Mouse (Mus musculus): ENCODE measurements at regions not wholly inside any gene's neighbourhood (a gene's known extent, or its start where the extent isn't known, plus 50 kb on each side); places are given as distances from the start of the nearest gene placed in this dataset.

- no peak for DNase-seq (ENCODE audit: extremely low spot score in 1 of 2, low spot score in 1 of 2)
These were observed 746.9 kb downstream of the Ppargc1a start for GRCm38 (mm10) chr5:50820674-50821073.

- DNase-seq (ENCODE audit: extremely low spot score in 1 of 2, low spot score in 1 of 2), result no peak
These were observed 747.6 kb downstream of the Ppargc1a start for GRCm38 (mm10) chr5:50819959-50820358.

DNA sequence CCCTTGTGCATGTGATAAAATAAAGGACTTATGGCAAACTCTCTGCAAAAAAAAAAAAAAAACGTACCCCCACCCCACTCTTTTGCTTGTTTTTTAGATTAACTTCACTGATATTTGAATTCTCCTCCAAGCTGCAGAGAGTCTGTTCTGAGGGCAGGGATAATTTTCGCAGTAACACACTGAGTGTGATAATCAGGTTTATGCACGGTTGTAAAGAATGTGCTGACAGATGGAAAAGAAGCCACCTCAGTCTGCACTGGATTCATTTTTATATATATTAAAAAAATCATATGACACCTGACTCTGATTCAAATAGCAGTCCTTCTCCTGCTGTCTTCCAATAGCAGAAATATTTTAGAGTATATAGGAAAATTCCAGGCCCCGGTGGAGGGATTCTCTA, 736.5 kb upstream of the Adgra3 start:
- DNase-seq (ENCODE audit: extremely low spot score in 1 of 2, low spot score in 1 of 2), result no peak

DNA sequence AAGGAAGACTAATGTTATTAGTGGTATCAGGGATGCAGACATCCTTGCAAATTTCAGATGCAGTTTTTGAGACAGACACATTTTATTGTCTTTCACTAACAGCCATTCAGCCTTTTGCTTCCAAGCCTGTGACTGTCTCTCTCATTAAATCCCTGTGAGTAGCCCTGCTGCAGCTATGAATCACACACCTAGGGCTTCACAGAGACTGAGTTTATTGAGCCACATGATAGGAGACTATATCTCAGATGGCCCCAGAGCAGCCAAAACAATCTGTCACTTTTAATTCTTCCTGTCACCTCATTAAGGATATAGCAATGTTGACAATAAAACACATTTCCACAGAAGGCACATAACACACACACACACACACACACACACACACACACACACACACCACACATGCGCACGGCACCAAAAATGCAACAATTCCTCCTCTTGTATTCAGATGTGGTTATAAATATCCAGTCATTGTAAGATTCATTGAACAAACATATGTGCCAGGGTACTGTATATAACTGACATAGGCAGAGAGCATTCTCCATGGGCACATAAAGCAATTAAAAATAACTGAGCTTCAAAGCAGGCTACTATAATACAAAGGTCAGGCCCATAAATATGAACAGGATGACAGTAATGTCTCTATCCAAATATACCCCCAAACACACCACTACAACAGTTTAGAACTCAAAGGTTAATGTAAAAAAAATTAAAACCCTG, 735.8 kb upstream of the Adgra3 start:
- no peak for DNase-seq (ENCODE audit: extremely low spot score in 1 of 2, low spot score in 1 of 2)

GRCm38 (mm10) chr5:50793558-50793957, 734.8 kb upstream of the Adgra3 start:
- DNase-seq (ENCODE audit: extremely low spot score in 1 of 2, low spot score in 1 of 2), result no peak

- DNase-seq (ENCODE audit: extremely low spot score in 1 of 2, low spot score in 1 of 2), result no peak
These were observed 726.5 kb upstream of the Adgra3 start for GRCm38 (mm10) chr5:50785273-50785672.

DNA sequence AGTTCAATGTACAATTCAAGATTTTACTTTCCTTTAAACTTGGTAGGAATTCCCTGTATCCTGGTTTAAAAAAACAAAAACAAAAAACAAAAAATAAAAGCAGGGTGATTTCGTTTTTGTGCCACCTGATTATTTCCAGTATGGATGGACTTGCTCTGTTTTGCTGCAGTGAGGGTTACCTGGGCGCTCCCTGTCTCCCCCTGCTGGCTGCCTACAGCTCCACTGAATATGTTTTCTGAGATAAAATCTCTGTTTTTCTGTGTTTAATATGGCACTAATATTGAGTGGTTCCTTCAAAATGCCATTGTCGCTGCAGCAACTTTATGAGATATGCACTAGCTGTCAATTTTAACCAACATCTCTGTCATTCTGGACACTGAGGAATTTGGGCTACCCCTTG, 720.3 kb upstream of the Adgra3 start:
- no peak for DNase-seq (ENCODE audit: extremely low spot score in 1 of 2, low spot score in 1 of 2)

DNA sequence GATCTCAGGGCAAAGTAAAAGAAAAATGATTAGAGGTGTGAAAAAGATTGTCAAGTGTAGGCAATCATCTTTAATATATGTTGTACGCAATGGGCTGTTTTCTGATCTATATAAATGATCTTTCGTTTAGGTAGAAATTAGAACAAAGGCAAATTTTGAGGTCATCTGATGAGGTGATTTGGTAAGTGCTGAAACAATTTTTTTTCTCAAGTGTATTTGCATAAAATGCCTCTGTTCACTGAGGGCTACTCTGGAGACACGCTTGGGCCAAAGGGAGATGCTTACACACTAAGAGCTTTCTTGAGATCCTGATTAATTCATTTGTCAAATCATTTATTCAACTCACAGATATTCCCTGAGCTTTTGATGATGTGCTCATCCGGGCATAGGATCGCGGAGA, 719.4 kb upstream of the Adgra3 start:
- DNase-seq (ENCODE audit: extremely low spot score in 1 of 2, low spot score in 1 of 2), result no peak

DNA sequence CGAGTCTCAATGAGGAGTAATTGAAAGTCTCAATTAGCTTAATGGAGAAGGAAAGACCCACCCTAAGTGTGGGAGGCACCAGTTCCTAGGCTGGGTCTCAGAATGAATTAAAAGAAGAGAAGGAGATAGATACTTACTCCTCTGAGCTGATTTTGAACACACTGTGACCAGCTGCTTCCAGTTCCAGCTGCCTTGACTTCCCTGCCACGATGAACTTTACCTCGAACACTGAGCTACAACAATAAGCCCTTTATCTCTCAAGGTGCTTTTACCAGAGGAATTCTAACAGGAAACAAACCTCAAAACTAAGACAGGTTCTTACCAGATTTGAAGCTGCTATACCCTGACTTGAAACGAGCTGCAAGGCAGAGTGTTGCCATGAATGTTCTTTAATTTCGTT, 703.5 kb upstream of the Adgra3 start:
- no peak for DNase-seq (ENCODE audit: extremely low spot score in 1 of 2, low spot score in 1 of 2)

- no peak for DNase-seq (ENCODE audit: extremely low spot score in 1 of 2, low spot score in 1 of 2)
These were observed 701.6 kb upstream of the Adgra3 start for GRCm38 (mm10) chr5:50760386-50760785.

- peak; percentile 12 to 71 for DNase-seq (ENCODE audit: extremely low spot score in 1 of 2, low spot score in 1 of 2)
These were observed 694.0 kb upstream of the Adgra3 start for GRCm38 (mm10) chr5:50752766-50753165.

GRCm38 (mm10) chr5:50751358-50751757, 692.6 kb upstream of the Adgra3 start:
- DNase-seq (ENCODE audit: extremely low spot score in 1 of 2, low spot score in 1 of 2), result no peak

DNA sequence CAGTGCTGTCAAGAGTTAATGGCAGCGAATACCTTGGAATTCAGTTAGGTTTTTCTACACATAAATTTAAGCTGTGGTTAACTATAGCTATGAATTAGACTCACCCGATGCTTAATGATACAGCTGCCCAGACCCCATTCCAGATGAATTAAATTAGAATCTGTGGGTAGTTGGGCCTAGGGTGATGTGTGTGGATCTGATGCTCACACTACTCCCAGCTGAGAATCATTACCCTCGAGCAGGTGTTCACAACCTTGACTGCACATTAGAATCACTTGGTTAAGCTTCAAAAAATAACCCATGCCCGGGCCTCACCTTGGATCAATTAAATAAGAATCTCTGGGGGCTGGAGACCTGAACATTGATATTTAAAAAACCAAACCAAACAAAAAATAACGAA, 684.2 kb upstream of the Adgra3 start:
- no peak for DNase-seq (ENCODE audit: extremely low spot score in 1 of 2, low spot score in 1 of 2)

DNA sequence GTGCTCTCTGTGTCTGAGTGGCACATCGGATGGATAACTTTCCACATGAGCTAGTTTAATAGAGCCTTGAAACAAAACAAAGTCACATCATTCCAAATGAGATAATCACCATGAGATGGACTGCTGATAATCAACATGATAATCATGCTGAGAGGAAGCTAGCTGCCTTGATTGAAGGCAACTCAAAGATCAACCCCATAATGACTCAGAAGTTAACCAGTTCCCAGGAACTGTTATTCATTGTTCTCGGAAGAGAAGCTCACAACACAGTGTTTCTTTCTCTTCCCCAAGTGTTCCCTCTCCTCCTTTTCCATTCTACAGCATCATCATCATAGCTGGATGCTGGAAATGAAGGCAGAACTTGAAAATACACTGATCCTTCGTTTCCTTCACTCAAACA, 674.9 kb upstream of the Adgra3 start:
- DNase-seq (ENCODE audit: extremely low spot score in 1 of 2, low spot score in 1 of 2), result no peak

- no peak for DNase-seq (ENCODE audit: extremely low spot score in 1 of 2, low spot score in 1 of 2)
These were observed 669.7 kb upstream of the Adgra3 start for GRCm38 (mm10) chr5:50728337-50729003.

DNA sequence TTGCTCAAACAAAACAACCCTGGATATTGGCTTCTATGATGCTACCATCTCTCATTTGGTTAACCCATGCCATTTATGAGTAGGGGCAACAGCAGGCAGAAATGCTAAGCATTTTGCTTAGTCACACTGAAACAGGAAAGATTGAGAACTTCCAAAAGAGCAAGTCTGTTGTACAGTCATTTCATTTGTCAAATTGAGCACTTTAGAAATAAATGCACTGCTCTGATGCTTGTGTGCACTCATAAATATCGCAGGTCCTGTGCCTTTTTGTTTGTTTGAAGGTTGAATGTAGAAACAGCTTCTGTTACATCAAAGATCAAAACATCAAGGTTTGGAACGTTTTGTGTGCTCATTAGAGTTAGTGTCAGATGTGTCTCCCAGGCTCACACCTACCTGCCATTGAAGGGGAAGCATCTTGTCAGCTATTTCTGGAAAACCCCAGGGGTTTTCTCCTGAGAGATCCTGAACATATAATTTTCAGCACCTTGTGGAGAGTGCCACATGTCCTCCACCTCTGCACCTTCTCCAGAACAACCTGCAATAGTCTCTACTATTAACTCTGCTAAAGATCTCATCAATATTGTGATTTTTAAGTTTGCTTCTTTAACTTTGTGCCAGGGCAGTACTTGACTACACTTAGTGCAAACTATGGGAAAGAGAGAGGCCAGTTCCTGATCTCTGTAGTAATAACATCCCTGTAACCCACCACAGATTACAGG, 648.3 kb upstream of the Adgra3 start:
- DNase-seq (ENCODE audit: extremely low spot score in 1 of 2, low spot score in 1 of 2), result no peak

- peak in 1 of 2 experiments; percentile 11 for DNase-seq (ENCODE audit: extremely low spot score in 1 of 2, low spot score in 1 of 2)
These were observed 639.3 kb upstream of the Adgra3 start for GRCm38 (mm10) chr5:50698084-50698483.

- DNase-seq (ENCODE audit: extremely low spot score in 1 of 2, low spot score in 1 of 2), result no peak
These were observed 638.8 kb upstream of the Adgra3 start for GRCm38 (mm10) chr5:50697588-50697987.

GRCm38 (mm10) chr5:50688362-50688761, 629.6 kb upstream of the Adgra3 start:
- no peak for DNase-seq (ENCODE audit: extremely low spot score in 1 of 2, low spot score in 1 of 2)

GRCm38 (mm10) chr5:50683966-50684365, 625.2 kb upstream of the Adgra3 start:
- no peak for DNase-seq (ENCODE audit: extremely low spot score in 1 of 2, low spot score in 1 of 2)

DNA sequence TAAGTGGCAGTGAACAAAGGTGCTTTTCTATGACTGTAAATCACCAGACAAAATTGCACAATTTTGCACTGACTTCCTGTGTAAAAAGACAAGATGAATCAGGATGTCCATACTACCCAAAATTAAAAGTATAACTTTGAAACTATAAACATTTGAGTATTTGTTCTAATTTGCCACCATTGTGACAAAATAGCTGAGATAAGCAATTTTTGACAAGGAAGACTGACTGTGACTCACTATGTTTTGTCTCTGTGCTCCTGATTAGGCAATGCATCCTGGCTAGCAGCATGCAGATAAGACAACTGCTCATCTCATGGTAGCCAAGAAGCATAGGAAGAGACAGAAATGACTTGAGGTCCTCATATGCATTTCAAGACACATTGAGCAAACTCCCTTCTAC, 577.7 kb upstream of the Adgra3 start:
- no peak for DNase-seq (ENCODE audit: extremely low spot score in 1 of 2, low spot score in 1 of 2)

DNA sequence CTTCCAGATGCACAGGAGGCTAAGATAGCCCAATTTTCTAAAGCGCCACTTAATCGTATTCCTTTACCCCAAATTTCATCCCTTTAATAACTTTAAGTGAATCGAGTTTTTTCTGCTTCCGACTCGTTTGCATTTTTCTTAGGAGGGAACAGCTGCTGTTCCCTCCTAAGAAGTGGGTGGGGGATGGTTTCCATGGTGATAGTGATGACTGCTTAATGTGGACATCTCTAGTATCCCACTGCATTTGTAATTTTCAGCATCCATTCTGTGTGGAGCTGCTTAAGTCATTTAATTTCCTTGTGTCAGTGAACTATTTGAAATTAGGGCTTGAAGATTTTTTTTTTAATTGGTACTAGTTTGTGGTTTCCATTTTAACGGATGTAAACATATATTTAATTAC, 567.8 kb upstream of the Adgra3 start:
- DNase-seq (ENCODE audit: extremely low spot score in 1 of 2, low spot score in 1 of 2), result no peak

All from layer of hippocampus, postnatal 25 days (tissue).